Mouse (Mus musculus) heart, adult 2 months (tissue): ENCODE data around the gene Tbc1d22a.

Source experiments
- CTCF ChIP-seq: fragments of 200-600 bp; IDR thresholded peaks from 2 replicates; pipeline ENCODE4 v1.8.1; 2022; ENCODE audit warnings: antibody characterized with exemption, mild to moderate bottlenecking, moderate library complexity
- POLR2A ChIP-seq: fragments of 200-500 bp; IDR thresholded peaks from 2 replicates; pipeline ENCODE4 v1.6.1; 2011; ENCODE audit warnings: mild to moderate bottlenecking, low read depth, low read length, control low read depth; ENCODE audit not compliant: insufficient read depth

DNA sequence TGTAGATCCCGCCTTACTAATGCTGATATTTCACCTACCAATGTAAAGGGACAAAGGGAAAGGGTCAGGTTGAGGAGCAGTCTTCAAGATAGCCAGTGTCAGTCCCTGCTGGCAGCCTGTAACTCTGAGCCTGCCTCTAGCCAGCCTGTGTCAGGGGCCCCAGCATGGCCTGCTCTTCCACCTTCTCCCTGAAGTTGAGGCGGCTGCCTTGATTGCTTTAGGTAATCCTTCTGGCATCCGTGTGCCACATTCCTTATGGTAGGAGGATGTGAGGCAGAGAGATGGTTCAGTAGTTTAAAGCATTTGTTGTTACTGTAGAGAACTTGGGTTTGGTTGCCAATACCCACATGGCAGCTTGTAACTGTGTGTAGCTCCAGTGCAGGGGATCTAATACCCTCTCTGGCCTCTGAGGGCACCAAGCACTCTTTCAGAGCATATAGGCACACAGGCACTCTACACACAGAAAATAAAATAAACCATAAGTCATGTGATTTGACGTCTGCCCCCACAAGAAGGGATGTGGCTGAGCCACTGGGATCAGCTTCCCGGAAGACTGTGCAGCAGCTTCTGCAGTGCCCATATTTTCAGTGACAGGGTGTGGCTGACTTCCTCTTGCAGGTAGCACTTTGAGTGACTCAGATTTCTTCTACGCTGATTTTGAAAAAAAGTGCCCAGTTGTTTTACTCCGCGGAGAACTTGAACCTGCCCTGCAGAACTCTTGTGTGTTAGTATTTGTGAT, 128.5 kb downstream of the Tbc1d22a start:
- TF ChIP-seq CTCF (no peak), POLR2A (no peak)
